Mouse (Mus musculus) mature B cell (primary cell): ENCODE results near the gene Vax1.

Source experiments
- in situ Hi-C: fragments of 300-500 bp; cut with MboI; formaldehyde crosslinking; loops from 2 replicates; pipeline ENCODE4 v1.14.3; 2019

Gene Vax1

GRCm38 (mm10) chr19:59169143-59169935 lies 517 bp downstream of the Vax1 start:
- in situ Hi-C loops = no loop called here

GRCm38 (mm10) chr19:59168386-59168905 lies 1.4 kb downstream of the Vax1 start:
- in situ Hi-C loops = no loop called here

GRCm38 (mm10) chr19:59167871-59168270 lies 2.0 kb downstream of the Vax1 start:
- in situ Hi-C loops = no loop called here

DNA sequence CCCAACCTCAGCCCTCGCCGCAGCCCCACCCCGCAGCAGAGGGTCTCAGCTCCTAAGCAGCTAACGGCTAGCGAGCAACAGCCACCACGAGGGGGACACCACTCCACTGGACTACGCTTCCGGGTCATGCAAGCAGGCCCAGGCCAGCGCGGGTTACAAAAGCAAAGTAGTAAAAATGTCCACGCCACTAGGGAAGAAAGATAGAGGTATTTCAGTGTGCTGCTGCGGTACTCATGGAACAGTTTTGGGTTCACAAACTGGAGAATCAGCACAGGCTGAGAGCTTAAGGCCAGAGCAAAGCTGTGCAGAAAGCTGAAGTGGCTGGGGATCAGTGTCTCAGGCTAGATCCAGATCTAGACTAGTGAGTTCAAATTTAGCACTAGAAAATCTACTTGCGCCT lies 3.0 kb downstream of the Vax1 start:
- in situ Hi-C loops = no loop called here

DNA sequence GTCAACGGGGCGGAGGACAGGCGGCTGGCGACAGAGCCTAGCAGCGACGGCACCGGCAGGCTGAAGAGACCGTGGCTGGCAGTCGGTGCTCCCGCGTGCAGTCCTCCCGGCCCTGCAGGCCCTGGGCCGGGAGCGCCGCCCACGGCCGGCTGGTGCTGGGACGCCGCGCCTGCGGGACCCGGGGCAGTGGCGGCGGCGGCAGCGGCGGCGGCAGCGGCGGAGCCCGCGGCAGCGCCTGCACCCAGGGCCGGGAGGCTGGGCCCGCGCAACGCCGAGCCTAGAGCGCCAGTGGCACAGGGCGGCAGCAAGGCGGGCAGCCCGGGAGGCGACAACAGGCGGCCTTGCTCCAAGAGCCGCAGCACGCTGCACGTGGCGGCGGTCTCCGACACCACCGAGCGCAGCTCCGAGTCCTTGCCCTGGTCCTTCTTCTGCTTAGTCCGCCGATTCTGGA lies 3.5 kb downstream of the Vax1 start:
- in situ Hi-C loops = no loop called here

DNA sequence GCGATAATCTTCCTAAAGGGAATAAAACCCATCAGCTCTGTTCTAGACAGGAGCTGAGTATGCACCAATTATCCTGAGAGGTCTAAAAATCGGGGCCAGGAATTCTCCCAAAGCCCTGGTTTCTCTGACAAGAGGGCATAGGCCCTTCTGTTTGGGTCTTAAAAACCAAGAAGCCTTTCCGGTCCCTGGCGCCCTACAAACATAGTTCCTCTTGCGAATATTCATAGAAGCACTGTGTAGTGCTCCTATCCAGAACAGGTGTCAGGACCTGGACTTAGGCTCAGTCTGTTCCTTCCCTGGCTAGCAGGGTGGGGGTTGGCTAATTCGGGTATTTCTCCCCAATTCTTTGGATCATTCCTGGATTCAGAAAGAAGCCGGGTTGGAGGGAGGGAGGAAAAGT lies 4.3 kb downstream of the Vax1 start:
- in situ Hi-C loops = no loop called here

DNA sequence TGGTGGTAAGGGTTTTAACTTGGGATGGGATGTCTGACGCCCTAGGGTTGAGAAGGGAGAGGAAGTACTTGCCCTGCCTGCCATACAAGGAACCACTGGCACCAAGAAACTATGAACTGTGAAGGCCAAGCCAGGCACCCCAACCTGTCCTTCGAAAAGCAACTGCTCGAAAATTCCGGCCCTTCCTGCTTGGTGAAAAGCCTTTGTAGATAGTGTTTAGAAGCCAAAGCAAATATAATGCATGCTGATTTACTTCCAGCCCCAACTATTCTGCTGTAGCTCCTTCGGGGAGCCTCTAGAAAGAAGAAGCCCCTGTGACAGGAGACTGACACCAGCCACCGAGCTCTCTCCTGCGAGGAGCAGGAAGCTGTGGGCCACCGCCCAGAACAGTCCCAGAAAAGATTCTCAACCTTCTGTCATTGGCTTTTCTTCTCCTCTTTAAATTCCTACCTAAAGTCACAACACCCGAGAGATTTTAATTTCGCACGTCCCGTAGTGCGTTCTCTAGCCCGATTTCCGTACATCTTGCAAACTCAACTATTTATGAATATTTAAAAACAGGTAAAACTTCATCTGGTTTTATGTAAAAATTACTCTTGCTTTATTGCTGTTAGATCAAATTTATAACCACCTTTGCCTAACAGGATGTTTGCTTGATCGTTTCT lies 4.8 kb downstream of the Vax1 start:
- in situ Hi-C loops = no loop called here

- in situ Hi-C loops = no loop called here
These were observed 5.7 kb downstream of the Vax1 start for GRCm38 (mm10) chr19:59164111-59164510.

GRCm38 (mm10) chr19:59156702-59157101 lies 13.2 kb downstream of the Vax1 start:
- in situ Hi-C loops = no loop called here

- in situ Hi-C loops = no loop called here
These were observed 15.7 kb downstream of the Vax1 start for GRCm38 (mm10) chr19:59154171-59154570.

GRCm38 (mm10) chr19:59145492-59146140 lies 24.2 kb downstream of the Vax1 start:
- in situ Hi-C loops = no loop called here

DNA sequence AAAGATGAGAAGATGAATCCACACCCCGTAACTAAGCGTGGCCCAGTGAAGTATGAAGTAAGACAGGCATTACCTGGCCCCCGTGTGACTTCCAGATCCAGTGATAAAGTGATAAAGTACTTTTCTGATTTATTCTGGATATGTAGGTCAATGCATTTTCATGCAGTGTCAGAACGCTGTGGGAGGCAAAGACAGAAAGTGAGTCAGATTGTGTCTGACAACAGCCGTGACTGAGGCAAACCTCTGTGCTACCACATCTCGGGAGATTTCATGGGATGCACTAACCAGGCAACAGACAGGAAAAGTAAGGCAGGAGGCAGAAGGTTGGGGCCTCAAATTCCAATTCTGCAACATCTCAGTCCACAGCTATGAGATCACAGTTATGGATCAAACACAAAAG lies 24.8 kb downstream of the Vax1 start:
- in situ Hi-C loops = no loop called here

DNA sequence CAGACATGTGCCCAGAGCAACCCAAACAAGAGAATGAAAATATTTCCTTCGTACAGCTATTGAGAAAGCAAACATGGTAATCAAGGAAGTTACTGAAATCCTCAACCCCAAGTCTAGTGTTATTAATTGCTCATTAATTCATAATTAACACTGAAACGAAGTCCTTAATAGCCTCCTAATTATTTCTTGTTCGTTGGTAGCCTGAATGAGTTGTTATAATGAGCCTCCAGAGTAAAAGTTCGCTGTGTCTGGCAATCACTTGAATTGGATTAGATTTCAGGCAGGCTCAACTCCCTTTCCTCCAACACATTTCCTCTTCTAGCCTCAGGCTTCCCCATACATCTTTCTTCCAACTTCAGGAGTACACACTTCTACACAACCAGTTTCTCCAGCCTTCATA lies 27.6 kb downstream of the Vax1 start:
- in situ Hi-C loops = no loop called here

DNA sequence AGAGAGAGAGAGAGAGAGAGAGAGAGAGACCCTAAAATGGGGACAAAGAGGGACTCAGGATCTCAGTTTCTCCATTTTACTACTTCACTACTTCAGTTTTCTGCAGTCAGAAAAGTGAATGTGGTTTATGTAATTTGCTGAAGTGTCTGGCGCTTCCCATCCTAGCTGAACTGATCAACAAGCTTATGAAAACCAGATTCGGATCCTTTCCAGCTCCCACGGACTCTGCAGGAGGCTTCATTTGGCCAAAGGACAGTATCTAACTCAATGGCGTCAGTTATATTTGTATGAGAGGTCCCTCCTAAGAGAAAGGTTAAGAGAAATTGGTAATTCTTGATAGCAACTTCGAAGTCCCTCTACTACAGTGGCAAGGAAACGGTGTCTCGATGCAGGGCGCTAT lies 34.5 kb downstream of the Vax1 start:
- in situ Hi-C loops = no loop called here

GRCm38 (mm10) chr19:59134916-59135315 lies 34.9 kb downstream of the Vax1 start:
- in situ Hi-C loops = no loop called here

DNA sequence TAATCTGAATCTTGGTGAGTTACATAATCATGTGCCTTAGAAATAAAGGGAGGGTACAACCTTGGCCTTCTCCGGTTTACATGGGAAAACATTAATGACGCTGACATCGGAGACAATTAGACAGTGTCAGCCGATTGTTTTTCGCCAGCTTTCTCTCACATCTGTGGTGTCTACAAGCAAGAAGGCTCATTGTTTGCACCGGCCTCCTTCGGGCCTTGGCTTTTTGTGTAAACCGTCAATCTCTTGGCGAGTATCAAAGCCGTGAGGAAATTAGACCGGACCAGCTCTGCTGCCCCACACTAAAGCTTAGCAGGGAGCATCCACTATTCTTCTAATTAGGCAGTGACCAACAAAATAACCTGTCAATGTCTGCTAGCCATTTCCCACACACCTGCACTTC lies 36.7 kb downstream of the Vax1 start:
- in situ Hi-C loops = no loop called here

GRCm38 (mm10) chr19:59129671-59130070 lies 40.2 kb downstream of the Vax1 start:
- in situ Hi-C loops = no loop called here

GRCm38 (mm10) chr19:59128531-59129204 lies 41.2 kb downstream of the Vax1 start:
- in situ Hi-C loops = no loop called here

DNA sequence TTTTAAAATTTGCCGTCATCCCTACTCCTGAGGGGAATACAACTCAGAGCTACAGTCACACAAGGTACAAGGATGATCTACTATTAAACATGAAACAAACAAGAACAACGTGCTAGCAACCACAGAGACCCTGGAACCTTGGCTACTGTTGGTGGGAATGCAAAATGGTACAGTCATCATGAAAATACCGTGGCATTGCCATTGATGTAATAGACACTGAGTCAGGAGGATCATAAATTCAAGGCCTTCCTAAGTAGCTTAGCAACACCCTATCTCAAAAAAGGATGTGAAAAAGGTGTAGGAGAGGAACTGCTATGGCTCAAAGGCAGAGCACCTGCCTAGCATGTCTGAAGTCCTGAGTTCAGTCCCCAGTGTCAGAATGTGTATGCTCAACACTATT lies 42.4 kb downstream of the Vax1 start:
- in situ Hi-C loops = no loop called here
